Mouse (Mus musculus): Measurements from ENCODE around the gene Slc9a3r1.

Slc9a3r1 gene

DNA sequence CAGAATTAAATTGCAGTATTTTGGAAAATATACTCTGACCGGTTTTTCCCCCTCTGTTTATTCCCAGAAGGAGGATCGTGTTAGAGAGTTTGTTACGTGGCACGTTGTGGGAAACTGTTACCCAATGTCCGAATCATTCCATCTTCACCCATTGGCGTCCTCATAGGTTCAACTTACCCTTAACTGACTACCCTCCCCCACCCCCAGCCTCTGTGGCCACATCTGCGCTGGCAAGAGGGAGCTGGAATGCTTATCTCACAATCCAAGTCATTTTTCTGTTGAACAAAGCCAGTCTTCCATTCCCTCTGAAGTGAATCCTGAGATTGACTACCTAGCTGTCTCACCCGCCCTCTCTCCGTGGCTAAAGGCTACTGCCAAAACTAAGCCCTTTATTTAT, 938 bp upstream of the Slc9a3r1 start:
- no peak for DNase-seq (ENCODE audit: extremely low read depth, low read depth, low spot score)

DNA sequence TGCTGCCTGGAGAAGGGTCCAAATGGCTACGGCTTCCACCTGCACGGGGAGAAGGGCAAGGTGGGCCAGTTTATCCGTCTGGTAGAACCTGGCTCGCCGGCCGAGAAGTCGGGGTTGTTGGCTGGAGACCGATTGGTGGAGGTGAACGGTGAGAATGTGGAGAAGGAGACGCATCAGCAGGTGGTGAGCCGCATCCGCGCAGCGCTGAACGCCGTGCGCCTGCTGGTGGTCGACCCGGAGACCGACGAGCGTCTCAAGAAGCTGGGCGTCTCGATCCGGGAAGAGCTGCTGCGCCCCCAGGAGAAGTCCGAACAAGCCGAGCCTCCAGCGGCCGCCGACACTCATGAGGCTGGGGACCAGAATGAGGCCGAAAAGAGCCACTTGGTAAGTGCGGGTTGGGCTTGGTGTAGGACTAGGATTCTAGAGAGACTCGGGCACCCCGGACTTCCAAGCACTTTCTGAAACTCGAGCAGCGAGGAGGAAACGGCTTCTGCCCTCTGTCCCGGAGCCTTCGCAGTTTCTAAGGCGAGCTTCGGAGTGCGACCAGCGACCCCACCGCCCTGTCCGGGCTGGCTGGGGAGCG, 518 bp downstream of the Slc9a3r1 start:
- DNase-seq (ENCODE audit: extremely low read depth, low read depth, low spot score) = no peak

GRCm38 (mm10) chr11:115164341-115164975, 1.3 kb downstream of the Slc9a3r1 start:
- DNase-seq (ENCODE audit: extremely low read depth, low read depth, low spot score) = no peak

DNA sequence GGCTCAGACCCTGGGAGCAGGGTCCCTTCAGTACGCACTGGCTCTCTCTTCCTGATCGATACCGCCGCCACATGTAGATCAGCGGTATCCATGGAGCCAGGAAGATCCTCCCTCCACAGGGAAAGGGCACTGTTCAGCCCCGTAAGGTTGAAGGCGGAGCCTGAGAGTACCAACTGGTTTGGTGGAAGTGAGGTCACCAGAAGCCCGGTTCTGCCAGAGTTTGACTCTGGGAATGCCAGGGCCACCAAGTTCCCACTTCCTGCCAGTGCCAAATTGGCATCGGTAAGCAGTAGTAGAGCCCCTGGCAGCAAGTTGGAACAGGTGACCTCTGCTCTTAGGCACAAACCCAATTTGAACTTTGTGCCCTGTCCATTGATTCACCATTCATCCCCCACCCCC, 1.8 kb downstream of the Slc9a3r1 start:
- DNase-seq (ENCODE audit: extremely low read depth, low read depth, low spot score) = peak; percentile 50

GRCm38 (mm10) chr11:115166776-115167175, 3.6 kb downstream of the Slc9a3r1 start:
- peak; percentile 85 for DNase-seq (ENCODE audit: extremely low read depth, low read depth, low spot score)

DNA sequence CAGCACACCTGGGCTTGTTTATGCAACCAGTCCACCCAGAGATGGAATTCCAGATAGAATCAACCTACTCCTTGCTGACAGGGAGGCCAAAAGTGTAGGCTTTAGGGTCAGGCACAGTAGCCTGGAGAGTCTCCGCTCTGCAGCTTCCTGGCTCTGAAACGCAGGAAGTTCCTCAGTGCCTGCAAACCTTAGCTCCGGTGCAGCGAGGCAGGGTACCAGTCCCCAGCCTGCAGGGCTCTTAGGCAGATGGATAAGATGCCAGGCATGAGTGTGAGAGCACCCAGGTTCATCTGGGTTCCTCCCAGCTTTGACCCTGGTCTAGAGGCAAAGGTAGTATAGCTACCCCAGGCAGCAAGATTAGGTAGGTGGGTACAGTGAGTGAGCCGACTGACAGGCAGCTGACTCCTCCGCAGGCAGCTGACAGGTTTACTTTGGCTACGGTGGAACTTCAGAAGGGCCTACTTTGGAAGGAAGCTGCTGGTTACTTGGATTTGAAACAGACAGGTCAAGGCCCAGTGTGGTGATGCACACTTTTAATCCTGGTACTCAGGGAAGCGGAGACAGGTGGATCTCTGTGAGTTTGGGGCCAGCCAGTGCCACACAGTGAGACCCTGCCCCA, 4.6 kb downstream of the Slc9a3r1 start:
- peak; percentile 65 for DNase-seq (ENCODE audit: extremely low read depth, low read depth, low spot score)

DNA sequence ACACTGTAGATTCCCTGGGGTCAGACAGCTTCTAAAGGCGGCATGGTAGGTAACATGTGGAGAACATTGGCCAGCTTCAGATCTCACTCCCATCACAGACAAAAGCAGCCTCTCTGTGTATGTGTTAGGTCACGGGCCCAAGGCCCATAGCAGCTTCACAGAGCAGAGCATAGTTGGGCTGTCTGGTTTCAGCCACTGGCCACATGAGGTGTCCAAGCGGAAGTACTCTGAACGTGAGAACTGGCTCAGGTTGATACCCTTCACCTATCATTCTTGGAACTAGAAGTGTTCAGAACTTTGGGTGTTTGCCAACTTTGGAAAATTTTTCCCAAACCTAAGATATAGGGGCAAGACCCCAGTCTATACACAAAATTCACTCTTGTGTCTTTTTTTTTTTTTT, 6.3 kb downstream of the Slc9a3r1 start:
- DNase-seq (ENCODE audit: extremely low read depth, low read depth, low spot score) = no peak

DNA sequence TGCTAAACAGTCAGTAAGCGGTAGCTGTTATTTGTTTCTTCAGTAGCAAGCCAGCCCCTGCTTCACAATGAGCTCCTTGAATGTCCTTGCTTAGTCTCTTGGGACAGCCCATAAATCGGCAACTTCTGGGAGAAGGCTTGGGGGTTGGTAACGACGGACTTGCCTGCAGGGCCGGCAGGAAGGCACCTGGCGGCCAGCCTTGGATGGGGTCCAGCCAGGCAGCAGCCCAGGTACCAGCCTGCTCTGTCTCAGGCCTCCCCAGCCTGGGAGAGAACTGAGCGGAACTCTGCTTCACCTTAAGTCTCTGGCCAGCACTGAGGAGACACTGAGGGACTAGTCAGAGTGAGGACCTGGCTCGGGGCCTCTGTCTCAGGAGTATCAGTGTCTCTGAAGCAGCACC, 8.0 kb downstream of the Slc9a3r1 start:
- DNase-seq (ENCODE audit: extremely low read depth, low read depth, low spot score) = no peak

- no peak for DNase-seq (ENCODE audit: extremely low read depth, low read depth, low spot score)
Observed at GRCm38 (mm10) chr11:115172825-115173287, 9.7 kb downstream of the Slc9a3r1 start.

DNA sequence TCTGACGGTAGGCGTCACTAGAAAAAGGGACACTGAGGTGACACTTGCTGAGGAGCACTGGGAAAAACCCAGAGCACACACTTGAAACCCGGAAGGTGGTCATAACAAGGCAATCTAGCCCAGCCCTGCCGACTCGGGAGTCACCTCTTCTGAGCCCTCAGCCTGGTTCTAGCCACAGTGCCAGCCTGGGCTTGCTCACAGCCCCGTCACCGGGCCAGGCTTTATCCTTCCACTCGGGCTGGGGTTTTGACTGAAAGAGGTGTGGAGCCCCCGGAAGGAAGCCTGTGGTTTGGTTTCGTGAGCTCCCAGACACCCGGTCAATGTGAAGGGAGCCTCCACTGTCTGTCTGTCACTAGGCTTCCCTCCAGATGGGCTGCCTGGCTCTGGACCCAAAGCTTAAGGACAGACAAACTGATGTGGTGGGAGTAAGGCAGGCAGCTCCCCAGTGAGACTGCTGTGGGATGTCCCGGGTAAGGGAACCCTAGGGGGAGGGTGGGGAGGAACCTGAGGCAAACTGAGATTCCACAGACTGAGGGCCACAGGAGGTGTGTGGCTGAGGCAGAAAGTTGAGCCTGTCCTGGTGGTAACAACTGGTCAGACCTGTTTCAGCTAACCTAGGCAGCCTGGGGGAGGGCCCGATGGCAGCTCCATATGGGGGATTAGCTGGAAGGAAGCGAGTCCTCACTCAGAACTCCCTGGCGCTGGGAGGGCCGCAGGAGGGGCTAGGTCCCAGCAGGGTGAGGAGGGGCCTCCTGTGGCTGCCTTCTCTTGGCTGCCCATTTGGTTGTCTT, 10.6 kb downstream of the Slc9a3r1 start:
- no peak for DNase-seq (ENCODE audit: extremely low read depth, low read depth, low spot score)

GRCm38 (mm10) chr11:115176399-115177190, 13.5 kb downstream of the Slc9a3r1 start:
- no peak for DNase-seq (ENCODE audit: extremely low read depth, low read depth, low spot score)

DNA sequence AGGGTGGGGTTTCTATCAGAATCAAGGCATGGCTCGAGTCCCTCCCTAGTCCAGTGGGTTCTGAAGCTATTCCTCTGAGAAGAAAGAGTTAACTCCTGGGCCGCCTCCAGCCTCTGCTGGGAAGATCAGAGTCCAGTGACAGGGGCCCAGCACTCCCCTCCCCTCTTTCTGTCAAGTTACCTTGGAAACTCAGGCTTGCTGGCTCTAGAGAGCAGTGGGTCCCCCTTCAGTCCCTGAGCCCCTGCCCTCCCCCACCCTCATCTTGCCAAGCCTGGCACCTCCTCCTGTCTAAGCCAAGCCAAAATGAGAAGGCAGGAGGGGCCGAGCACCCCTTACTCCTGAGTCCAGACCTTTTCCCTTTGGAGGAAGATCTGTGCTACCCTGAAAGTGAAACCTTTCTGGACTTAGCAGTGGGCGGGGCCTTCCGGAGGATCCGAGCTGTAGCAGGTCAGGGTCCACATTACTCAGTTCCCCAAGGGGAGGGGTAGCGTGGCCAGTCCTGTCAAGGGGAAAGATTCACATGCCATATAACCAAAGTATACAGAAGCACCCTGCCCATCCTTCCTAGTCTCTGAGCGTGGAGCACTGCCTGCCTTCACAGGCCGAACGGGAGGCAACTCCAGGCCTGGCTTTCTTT, 14.5 kb downstream of the Slc9a3r1 start:
- no peak for DNase-seq (ENCODE audit: extremely low read depth, low read depth, low spot score)

DNA sequence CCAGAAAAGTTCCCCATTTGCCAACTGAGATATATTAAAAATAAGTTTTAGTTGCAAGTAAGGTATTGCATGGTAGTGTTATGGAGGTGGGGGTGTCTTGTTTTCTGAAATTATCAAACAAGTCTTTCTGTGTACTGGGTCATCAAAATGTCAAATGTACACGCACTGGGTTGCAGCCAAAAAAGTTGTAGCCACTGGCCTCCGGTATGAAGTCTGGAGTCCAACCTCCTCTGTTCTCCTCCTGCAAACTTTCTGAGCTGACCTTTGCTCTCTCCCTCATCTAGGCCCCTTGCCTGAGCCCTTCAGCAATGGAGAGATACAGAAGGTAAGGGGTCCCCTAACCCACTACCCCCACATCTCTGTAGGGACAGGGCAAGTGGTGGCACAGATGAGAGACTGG, 15.6 kb downstream of the Slc9a3r1 start:
- DNase-seq (ENCODE audit: extremely low read depth, low read depth, low spot score) = no peak

DNA sequence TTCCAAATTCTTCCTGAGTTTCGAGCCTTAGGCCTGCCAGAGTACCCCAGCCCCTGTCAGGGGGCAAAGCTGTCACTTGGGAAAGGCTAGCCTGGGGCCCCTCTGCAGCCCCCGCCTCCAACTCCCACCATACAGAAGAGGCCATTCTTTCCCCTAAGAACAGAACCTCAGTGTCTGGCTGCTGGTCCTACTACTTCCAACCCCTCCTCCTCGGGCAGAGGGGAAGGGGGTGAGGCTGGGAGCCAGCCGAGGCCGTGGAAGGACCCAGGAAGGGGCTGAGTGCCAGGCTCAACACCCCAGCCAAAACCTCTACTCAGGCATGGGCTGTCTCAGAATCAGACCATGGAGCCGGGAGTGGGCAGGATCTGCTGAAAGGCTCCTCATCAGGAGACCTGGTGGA, 16.1 kb downstream of the Slc9a3r1 start:
- DNase-seq (ENCODE audit: extremely low read depth, low read depth, low spot score) = no peak

DNA sequence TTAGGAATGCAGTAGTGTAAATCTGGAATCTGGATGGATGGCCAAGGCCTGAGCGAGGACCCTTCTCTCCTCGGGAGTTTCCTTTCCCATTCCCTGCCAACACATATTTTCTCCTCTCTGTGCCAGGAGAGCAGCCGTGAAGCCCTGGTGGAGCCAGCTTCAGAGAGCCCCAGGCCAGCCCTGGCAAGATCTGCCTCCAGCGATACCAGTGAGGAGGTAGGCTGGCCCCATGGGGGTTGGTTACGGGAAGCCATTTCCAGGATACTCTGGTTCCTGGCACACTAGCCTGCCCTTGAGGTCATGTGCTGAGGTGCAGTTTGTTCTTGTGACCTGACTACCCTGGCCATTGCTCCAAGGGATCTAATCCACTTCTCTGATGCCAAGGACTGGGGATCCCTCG, 16.7 kb downstream of the Slc9a3r1 start:
- no peak for DNase-seq (ENCODE audit: extremely low read depth, low read depth, low spot score)

DNA sequence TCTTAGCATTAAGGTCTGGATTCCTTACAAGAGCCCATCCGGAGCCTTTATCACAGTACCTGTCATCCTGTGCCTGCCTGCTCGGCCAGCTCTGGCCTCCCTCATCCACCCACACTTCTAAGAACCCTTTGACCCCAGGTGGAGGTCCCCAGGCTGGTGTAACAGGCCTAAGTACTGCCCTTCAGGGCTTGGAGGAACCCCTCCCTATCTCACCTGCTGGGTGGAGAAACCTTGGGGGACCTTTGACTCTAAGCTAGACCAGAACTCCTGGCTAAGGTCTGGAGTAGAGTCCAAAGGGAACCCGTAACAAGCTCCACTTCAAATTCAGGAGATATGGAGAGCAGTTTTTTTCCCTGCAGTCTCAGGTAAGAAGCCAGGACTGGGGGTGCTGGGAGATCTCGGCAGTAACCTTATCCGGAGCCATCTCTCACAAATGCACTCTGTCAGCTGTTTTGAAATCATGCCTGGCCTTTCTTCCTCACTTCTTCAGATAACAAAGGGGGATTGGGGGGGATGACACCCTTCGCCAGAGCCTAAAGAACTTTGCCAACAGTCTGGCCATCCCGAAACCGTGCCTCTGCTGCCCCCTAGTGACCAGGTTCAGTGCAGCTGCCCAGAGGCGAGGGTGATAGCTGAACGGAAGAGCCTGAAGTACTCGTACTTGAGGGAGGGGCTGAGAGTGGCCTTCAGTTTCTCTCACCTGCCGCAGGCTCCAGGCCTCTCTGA, 18.9 kb downstream of the Slc9a3r1 start:
- DNase-seq (ENCODE audit: extremely low read depth, low read depth, low spot score) = no peak

- DNase-seq (ENCODE audit: extremely low read depth, low read depth, low spot score) = no peak
Observed at GRCm38 (mm10) chr11:115184973-115185372, 21.8 kb downstream of the Slc9a3r1 start.

GRCm38 (mm10) chr11:115187224-115187639, 24.1 kb downstream of the Slc9a3r1 start, which contains the start of gene Tmem104:
Gene Tmem104, plus strand, starts transcription at chr11:115187487.
- peak; percentile 45 for DNase-seq (ENCODE audit: extremely low read depth, low read depth, low spot score)

GRCm38 (mm10) chr11:115187693-115188092, 24.6 kb downstream of the Slc9a3r1 start, which contains the start of gene Nat9:
Gene Nat9, minus strand, starts transcription at chr11:115187859.
- DNase-seq (ENCODE audit: extremely low read depth, low read depth, low spot score) = no peak
